Mouse (Mus musculus): ENCODE measurements at regions not wholly inside any gene's neighbourhood (a gene's known extent, or its start where the extent isn't known, plus 50 kb on each side); places are given as distances from the start of the nearest gene placed in this dataset.

- TF ChIP-seq POLR2A (IDR thresholded peaks at IDR 0.05; ENCODE audit: low read depth, low read length) = no peak
- TF ChIP-seq RAD21 (IDR thresholded peaks at IDR 0.05; ENCODE audit: low read depth, low read length) = no peak
- peak; percentile 84 for TF ChIP-seq EP300 (IDR thresholded peaks at IDR 0.05; ENCODE audit: low read length)
- no peak for TF ChIP-seq ZMIZ1 (IDR thresholded peaks at IDR 0.05; ENCODE audit: low read depth, low read length)
- no peak for TF ChIP-seq USF1 (IDR thresholded peaks at IDR 0.05; ENCODE audit: low read depth, low read length)
- TF ChIP-seq RCOR1 (conservative IDR thresholded peaks at IDR 0.05; ENCODE audit: low read depth, low read length) = no peak
- TF ChIP-seq TCF12 (IDR thresholded peaks at IDR 0.05; ENCODE audit: low read depth, low read length) = peak; percentile 89
- no peak; the same call in 1 of the 2 replicates for TF ChIP-seq IRF4 (IDR thresholded peaks at IDR 0.05; ENCODE audit: low read depth, low read length)
- no peak for TF ChIP-seq CTCF (conservative IDR thresholded peaks at IDR 0.05 in 1 of 2, IDR thresholded peaks at IDR 0.05 in 1 of 2; ENCODE audit: low read depth in 2 of 2, low read length in 2 of 2)
- no peak for TF ChIP-seq USF2 (conservative IDR thresholded peaks at IDR 0.05; ENCODE audit: low read depth, low read length)
- TF ChIP-seq MAZ (IDR thresholded peaks at IDR 0.05; ENCODE audit: low read depth, low read length) = no peak
- TF ChIP-seq ZC3H11A (IDR thresholded peaks at IDR 0.05; ENCODE audit: low read depth, low read length) = no peak
- no peak for TF ChIP-seq JUND (conservative IDR thresholded peaks at IDR 0.05; ENCODE audit: low read depth, low read length)
- no peak for TF ChIP-seq SMC3 (IDR thresholded peaks at IDR 0.05; ENCODE audit: low read depth, low read length)
- TF ChIP-seq E2F4 (IDR thresholded peaks at IDR 0.05; ENCODE audit: insufficient replicate concordance, low read depth, low read length) = no peak
Observed at GRCm38 (mm10) chr2:178546888-178547287, 116.6 kb downstream of the Cdh26 start (continued).

GRCm38 (mm10) chr2:178548937-178549336 lies 118.6 kb downstream of the Cdh26 start:
- no peak for DNase-seq (ENCODE audit: extremely low read depth)
- Histone ChIP-seq H3K4me1 (ENCODE audit: control insufficient read depth in 1 of 2, insufficient read depth in 2 of 2) (peaks cover 18 to 54% of the 10 kb centered on the region in 2 experiments), H3K27ac (ENCODE audit: insufficient read depth, low read depth) (no peak overlapping the region), H3K9ac (ENCODE audit: insufficient read depth, low read depth) (no peak overlapping the region), H3K4me2 (ENCODE audit: insufficient read depth, low read depth, poor library complexity, severe bottlenecking) (no peak overlapping the region), H3K36me3 (replicated peaks in 1 of 2; ENCODE audit: control insufficient read depth in 1 of 2, insufficient read depth in 1 of 2, low read length in 1 of 2) (no peaks in the 10 kb centered on the region), H3K4me3 (replicated peaks in 1 of 3; ENCODE audit: low read depth in 2 of 3, low read length in 2 of 3, poor library complexity in 1 of 3) (no peak overlapping the region), H3K27me3 (replicated peaks) (no peaks in the 10 kb centered on the region), H3K79me2 (replicated peaks; ENCODE audit: control insufficient read depth, extremely low read depth, insufficient read depth, poor library complexity, severe bottlenecking) (no peaks in the 10 kb centered on the region), H3K9me3 (replicated peaks; ENCODE audit: low read length) (no peaks in the 10 kb centered on the region)
- in situ Hi-C loops (cut with MboI; ENCODE audit: low pct_ligation_motif_present, low pct_unique_long_range_greater_than_20kb, low sequenced_read_pairs) = no loop called here
- dilution Hi-C loops (cut with MboI; ENCODE audit: extremely low pct_ligation_motif_present, extremely low pct_unique_long_range_greater_than_20kb, low sequenced_read_pairs) = no loop called here
- TF ChIP-seq UBTF (IDR thresholded peaks at IDR 0.05; ENCODE audit: low read depth, low read length) = no peak
- TF ChIP-seq USF2 (conservative IDR thresholded peaks at IDR 0.05; ENCODE audit: low read depth, low read length) = no peak
- no peak for TF ChIP-seq IRF4 (IDR thresholded peaks at IDR 0.05; ENCODE audit: low read depth, low read length)
- TF ChIP-seq ZNF384 (IDR thresholded peaks at IDR 0.05; ENCODE audit: low read depth, low read length) = no peak
- no peak for TF ChIP-seq PAX5 (IDR thresholded peaks at IDR 0.05; ENCODE audit: low read length)
- TF ChIP-seq TBP (conservative IDR thresholded peaks at IDR 0.05; ENCODE audit: low read depth, low read length) = no peak

DNA sequence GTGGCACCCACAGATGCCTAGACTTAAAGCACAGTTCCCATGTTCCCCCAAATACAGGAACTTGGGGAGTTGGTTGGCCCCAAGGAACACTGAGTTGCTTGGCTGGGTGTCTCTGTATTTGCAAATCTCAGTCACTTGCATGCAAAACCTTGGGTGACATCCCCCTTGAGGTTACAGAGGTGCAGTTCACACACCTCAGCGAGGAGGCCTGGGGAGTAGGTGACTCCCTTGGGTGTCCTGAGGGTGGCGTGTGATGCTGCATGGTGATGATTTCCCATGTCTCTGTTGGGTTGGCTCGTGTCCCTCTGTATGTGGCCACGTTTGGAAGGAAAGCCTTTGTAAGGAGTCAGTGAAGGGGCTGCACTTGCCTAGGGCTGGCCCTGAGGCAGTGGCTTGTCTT lies 123.4 kb downstream of the Cdh26 start:
- in situ Hi-C loops (cut with MboI; ENCODE audit: low pct_ligation_motif_present, low pct_unique_long_range_greater_than_20kb, low sequenced_read_pairs) = loop anchor here (10.0 to 25.0 kb wide), 2 partner anchors 111 to 1334 kb away; no protein-coding TSS in a partner anchor
- Histone ChIP-seq H3K27ac (ENCODE audit: insufficient read depth, low read depth) (no peak overlapping the region), H3K9ac (ENCODE audit: insufficient read depth, low read depth) (no peak overlapping the region), H3K4me2 (ENCODE audit: insufficient read depth, low read depth, poor library complexity, severe bottlenecking) (no peak overlapping the region), H3K9me3 (replicated peaks; ENCODE audit: low read length) (no peaks in the 10 kb centered on the region), H3K27me3 (replicated peaks) (peaks cover 6% of the 10 kb centered on the region), H3K4me1 (ENCODE audit: control insufficient read depth in 1 of 2, insufficient read depth in 2 of 2) (peaks cover 22 to 51% of the 10 kb centered on the region in 2 experiments), H3K36me3 (replicated peaks in 1 of 2; ENCODE audit: control insufficient read depth in 1 of 2, insufficient read depth in 1 of 2, low read length in 1 of 2) (no peaks in the 10 kb centered on the region), H3K4me3 (replicated peaks in 1 of 3; ENCODE audit: low read depth in 2 of 3, low read length in 2 of 3, poor library complexity in 1 of 3) (no peak overlapping the region), H3K79me2 (replicated peaks; ENCODE audit: control insufficient read depth, extremely low read depth, insufficient read depth, poor library complexity, severe bottlenecking) (no peaks in the 10 kb centered on the region)
- dilution Hi-C loops (cut with MboI; ENCODE audit: extremely low pct_ligation_motif_present, extremely low pct_unique_long_range_greater_than_20kb, low sequenced_read_pairs) = no loop called here
- DNase-seq (ENCODE audit: extremely low read depth) = no peak
- TF ChIP-seq CTCF (conservative IDR thresholded peaks at IDR 0.05 in 1 of 2, IDR thresholded peaks at IDR 0.05 in 1 of 2; ENCODE audit: low read depth in 2 of 2, low read length in 2 of 2) (peak in 1 of 2 experiments; percentile 11; a peak in 1 of 4 replicates), TBP (conservative IDR thresholded peaks at IDR 0.05; ENCODE audit: low read depth, low read length) (no peak), TCF12 (IDR thresholded peaks at IDR 0.05; ENCODE audit: low read depth, low read length) (no peak), ZKSCAN1 (IDR thresholded peaks at IDR 0.05; ENCODE audit: borderline replicate concordance, low read depth, low read length) (no peak)
